In genomic region chr2:49805736-49806371, GRCm38 (mm10) we compare ENCODE assay signal across 10 mouse cellular contexts. TPM values are rescaled to one million over a fixed set of nuclear protein-coding genes. Genes with fewer than 3 reads are reported as not detected.
DNase-seq lines count a peak whose midpoint lies in the region; ATAC-seq and TF ChIP-seq lines count a peak whose summit lies in the region.
"Had no signal": no experiment of that assay in that cellular context is flagged by ENCODE, and none has a peak within 500 bp of the region (broad histone marks: within the 10 kb centered on the region; RNA-seq: fewer than 3 reads in every experiment).

No protein-coding gene starts in this region.

- no peaks in the 10 kb centered on the region for H3K27me3 ChIP-seq in neural tube, embryonic 15.5 days (replicated peaks)
- H3K27me3 ChIP-seq: CH12.LX had no signal

- no peak overlapping the region for H3K4me2 ChIP-seq in neural tube, embryonic 15.5 days

- TF ChIP-seq POLR2A in brain, embryonic 14.5 days (IDR thresholded peaks at IDR 0.05; ENCODE audit: borderline replicate concordance, extremely low read depth, insufficient read depth, insufficient read length, poor library complexity, severe bottlenecking), result no peak

- WGBS in neural tube, embryonic 15.5 days, result 50% methylated on average over 11 of the region's 11 CpGs

- peaks cover 12% of the 10 kb centered on the region for H3K4me1 ChIP-seq in neural tube, embryonic 15.5 days

- TF ChIP-seq CTCF in brain, embryonic 14.5 days (IDR thresholded peaks at IDR 0.05; ENCODE audit: borderline replicate concordance, extremely low read depth, insufficient read depth, insufficient read length), result no peak

- H3K9ac ChIP-seq in neural tube, embryonic 15.5 days (replicated peaks), result no peak overlapping the region

- H3K4me3 ChIP-seq in neural tube, embryonic 15.5 days (replicated peaks), result no peak overlapping the region

- peak; percentile 75 for DNase-seq in heart, adult 11 months
- no peak for DNase-seq in heart, postnatal 36 days
- DNase-seq in neural tube, embryonic 10.5 days (ENCODE audit: extremely low spot score, low spot score), result peak; percentile 11
- DNase-seq in brain, embryonic 14.5 days (ENCODE audit: low read depth), result peak; percentile 17
- DNase-seq in testis, postnatal 10 days (ENCODE audit: low spot score), result peak; percentile 66
- DNase-seq in gastrocnemius, adult 8-10 months (ENCODE audit: low spot score in 2 of 2), result no peak
- DNase-seq in lung, postnatal 10 days, result no peak

- intact Hi-C loops in heart, postnatal 36 days (cut with DNase I), result no loop called here

- no peak for ATAC-seq in neural tube, embryonic 15.5 days (ENCODE audit: low FRiP score)

- H3K36me3 ChIP-seq in neural tube, embryonic 15.5 days, result no peaks in the 10 kb centered on the region

- H3K9me3 ChIP-seq in neural tube, embryonic 15.5 days (replicated peaks), result no peaks in the 10 kb centered on the region

- no peak overlapping the region for H3K27ac ChIP-seq in neural tube, embryonic 15.5 days (replicated peaks)

RNA-seq across cellular contexts. Expression of gene Lypd6b, which starts 18.4 kb away (rescaled TPM):
- not detected for total RNA-seq in heart, postnatal 36 days (2021)
- polyA plus RNA-seq in neural tube, embryonic 15.5 days (2015; fragmentation: Nextera tagmentation; extraction: Ambion mirVana), result 20.7 and 22.1 TPM in 2 replicates
- 5.4 and 6.2 TPM in 2 replicates for polyA plus RNA-seq in brain, embryonic 14.5 days (2012; rRNA removed)
- not detected for total RNA-seq in gastrocnemius, adult 8-10 months (2022)
- total RNA-seq: megakaryocyte-erythroid progenitor cell, adult 5-6 weeks had no signal

Comparison
In these comparisons a context has a peak if more than half of its experiments do, and no peak if none do; other contexts are left out.
1. DNase-seq: peak in heart, adult 11 months (single experiment), neural tube, embryonic 10.5 days (single experiment), brain, embryonic 14.5 days (single experiment) and testis, postnatal 10 days (single experiment); none in heart, postnatal 36 days (0 of 2), gastrocnemius, adult 8-10 months (0 of 2) and lung, postnatal 10 days (single experiment).